Mouse (Mus musculus) spleen, adult 2 months (tissue): ENCODE measurements around the gene Phxr2.
"Not testable (repeated sequence)": the region's sequence is repeated elsewhere in the genome, so short reads cannot be mapped to it uniquely, and the experiment has no call there.

Source experiments
- CTCF ChIP-seq: fragments of 200-500 bp; IDR thresholded peaks from 2 replicates; pipeline ENCODE4 v1.5.1; 2011; ENCODE audit warnings: mild to moderate bottlenecking, inconsistent platforms; ENCODE audit not compliant: insufficient read depth, insufficient read length, insufficient replicate concordance; ENCODE audit errors: extremely low read depth
- POLR2A ChIP-seq: fragments of 200-500 bp; IDR thresholded peaks from 2 replicates; pipeline ENCODE4 v1.6.1; 2011; ENCODE audit warnings: low read depth, low read length, inconsistent platforms

GRCm38 (mm10) chr10:99157697-99158096 lies 31.6 kb upstream of the Phxr2 start:
- TF ChIP-seq POLR2A, CTCF: not testable (repeated sequence)
